Mouse (Mus musculus) large intestine, adult 2 months (tissue): ENCODE results near the gene Rtkn. TPM values are rescaled to one million over a fixed set of nuclear protein-coding genes. Genes with fewer than 3 reads are reported as not detected.

Experiments used
- DNase-seq: peaks from one replicate; pipeline ENCODE4 v3.0.0-alpha.2; 2012; ENCODE audit warnings: low read depth, low spot score
- WGBS: fragments of 180-500 bp; shearing (Covaris S2); methylation state at CpG from one replicate; pipeline ENCODE4 v1.1.7; 2018; 5-methylcytosine and 5-hydroxymethylcytosine counted together
- polyA plus RNA-seq: library from polyadenylated mRNA; depleted of rRNA; stranded (reverse); fragments of >200 nt; gene quantifications from 2 replicates; pipeline ENCODE4 v1.2.3, GENCODE M21; 2012; rRNA removed

The Rtkn gene
- 79.9 and 101 TPM in 2 replicates for polyA plus RNA-seq

GRCm38 (mm10) chr6:83134951-83135513 is at the start of gene Rtkn:
Gene Rtkn (plus strand): TSS chr6:83135463.
- WGBS = 25% methylated on average over 7 of the region's 7 CpGs
- no peak for DNase-seq

GRCm38 (mm10) chr6:83086121-83087035 is 48.9 kb upstream of the Rtkn start, which contains the start of gene Lbx2:
Gene Lbx2 (plus strand): TSS chr6:83086367.
- 6% methylated on average over 41 of the region's 42 CpGs for WGBS

GRCm38 (mm10) chr6:83087205-83087925 is 47.9 kb upstream of the Rtkn start:
- WGBS = 6% methylated on average over 47 of the region's 47 CpGs
- no peak for DNase-seq

More at GRCm38 (mm10) chr6:83086121-83087035, 48.9 kb upstream of the Rtkn start, which contains the start of gene Lbx2:
- DNase-seq = no peak

GRCm38 (mm10) chr6:83087926-83088260 is 47.4 kb upstream of the Rtkn start:
- no peak for DNase-seq
- WGBS = 18% methylated on average over 9 of the region's 9 CpGs

GRCm38 (mm10) chr6:83092416-83093127 is 42.7 kb upstream of the Rtkn start:
- DNase-seq = no peak
- 19% methylated on average over 6 of the region's 6 CpGs for WGBS

GRCm38 (mm10) chr6:83095968-83096367 is 39.3 kb upstream of the Rtkn start:
- 53% methylated on average over 6 of the region's 6 CpGs for WGBS
- DNase-seq = no peak

GRCm38 (mm10) chr6:83098411-83098810 is 36.9 kb upstream of the Rtkn start:
- DNase-seq = no peak
- 34% methylated on average over 2 of the region's 2 CpGs for WGBS

GRCm38 (mm10) chr6:83101316-83101687 is 34.0 kb upstream of the Rtkn start, which contains the start of the genes Ccdc142 and Gm42688:
Gene Ccdc142 (plus strand): TSS chr6:83101601.
Gene Gm42688 (plus strand): TSS chr6:83101617.
- peak; percentile 83 for DNase-seq
- whole genome bisulfite sequencing = under 1% methylated on average over 25 of the region's 25 CpGs

GRCm38 (mm10) chr6:83101688-83102556 is 33.3 kb upstream of the Rtkn start:
- no peak for DNase-seq
- under 1% methylated on average over 74 of the region's 74 CpGs for WGBS

- WGBS = 65% methylated on average over 11 of the region's 11 CpGs
- no peak for DNase-seq
Observed at GRCm38 (mm10) chr6:83103130-83103650, 32.1 kb upstream of the Rtkn start.

GRCm38 (mm10) chr6:83104158-83104557 is 31.1 kb upstream of the Rtkn start:
- WGBS = 84% methylated on average over 4 of the region's 4 CpGs
- DNase-seq = no peak

GRCm38 (mm10) chr6:83107566-83108400 is 27.5 kb upstream of the Rtkn start:
- WGBS = 41% methylated on average over 13 of the region's 13 CpGs
- no peak for DNase-seq

- WGBS = 1% methylated on average over 76 of the region's 76 CpGs
- DNase-seq = no peak
Observed at GRCm38 (mm10) chr6:83108762-83109668, 26.2 kb upstream of the Rtkn start, which contains the start of gene Mrpl53. Gene Mrpl53 (plus strand): TSS chr6:83109040.

GRCm38 (mm10) chr6:83111510-83112136 is 23.6 kb upstream of the Rtkn start:
- 84% methylated on average over 4 of the region's 4 CpGs for WGBS
- no peak for DNase-seq

- WGBS = under 1% methylated on average over 57 of the region's 58 CpGs
- no peak for DNase-seq
Observed at GRCm38 (mm10) chr6:83115011-83115671, 20.1 kb upstream of the Rtkn start, which contains the start of gene Mogs. Gene Mogs (plus strand): TSS chr6:83115496.
